Mouse (Mus musculus) stomach, adult 2 months (tissue): Measurements from ENCODE around the gene Colgalt1. TPM values are rescaled to one million over a fixed set of nuclear protein-coding genes. Genes with fewer than 3 reads are reported as not detected.

Experiments used
- polyA plus RNA-seq: library from polyadenylated mRNA; depleted of rRNA; stranded (reverse); fragments of >200 nt; gene quantifications from 2 replicates; pipeline ENCODE4 v1.2.3, GENCODE M21; 2012; rRNA removed

Colgalt1 gene
- polyA plus RNA-seq: 35.6 and 56.1 TPM in 2 replicates

DNA sequence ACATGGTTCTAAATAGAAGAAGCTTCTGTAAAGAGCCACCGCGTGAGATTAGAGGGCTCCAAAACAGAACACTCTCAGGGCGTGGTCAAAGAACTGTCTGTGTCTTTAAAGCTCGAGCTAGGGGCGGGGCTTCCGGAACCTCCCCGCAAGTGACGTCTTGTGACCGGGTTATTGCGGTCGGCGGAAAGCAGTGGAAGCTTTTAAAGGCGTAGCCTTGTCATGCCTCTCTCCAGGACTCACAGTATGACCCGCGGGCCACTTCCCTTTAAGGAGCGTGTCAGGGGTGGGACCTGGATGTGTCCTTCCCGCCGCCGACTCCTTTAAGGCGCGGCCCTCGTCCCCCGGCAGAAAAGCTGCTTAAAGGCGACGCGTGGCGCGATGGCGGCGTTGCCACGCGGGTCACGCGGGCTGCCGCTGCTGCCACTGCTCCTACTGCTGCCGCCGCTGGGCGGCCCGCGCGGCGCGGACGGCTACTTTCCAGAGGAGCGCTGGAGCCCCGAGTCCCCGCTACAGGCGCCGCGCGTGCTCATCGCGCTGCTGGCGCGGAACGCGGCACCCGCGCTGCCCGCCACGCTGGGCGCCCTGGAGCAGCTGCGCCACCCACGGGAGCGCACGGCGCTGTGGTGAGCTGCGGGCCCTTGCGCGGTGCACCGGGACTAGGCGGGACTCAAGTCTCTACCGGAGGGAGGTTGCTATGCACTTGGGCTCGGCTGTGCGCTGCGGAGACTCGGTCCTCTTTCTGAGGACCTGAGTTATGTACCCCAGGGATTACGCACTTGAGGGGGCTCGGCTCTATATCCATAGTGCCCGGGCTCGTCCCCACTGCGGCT is at the start of gene Colgalt1:
Gene Colgalt1, plus strand, starts transcription at position 177 of the 830 bp plus-strand sequence.

DNA sequence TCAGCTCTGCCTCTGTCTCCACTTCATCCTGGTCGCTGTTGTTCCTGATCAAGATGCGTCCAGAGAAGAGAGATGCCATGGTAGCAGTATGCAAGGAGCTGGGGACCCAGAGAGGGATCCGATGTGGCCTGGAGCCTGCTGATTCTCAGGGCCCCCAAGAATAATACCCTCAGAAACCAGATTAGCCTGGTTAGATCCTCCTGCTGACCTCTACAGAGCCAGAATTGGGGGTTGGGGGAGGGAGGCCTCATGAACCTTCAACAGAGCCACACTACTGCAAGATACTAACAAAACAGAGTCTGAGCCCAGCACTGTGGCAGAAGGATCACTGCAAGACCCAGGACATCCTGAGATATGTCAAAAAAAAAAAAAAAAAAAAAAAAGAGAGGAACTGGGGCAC is 44.3 kb upstream of the Colgalt1 start, which contains the start of gene Nxnl1:
Gene Nxnl1, minus strand, starts transcription at position 101 of the 400 bp plus-strand sequence.

DNA sequence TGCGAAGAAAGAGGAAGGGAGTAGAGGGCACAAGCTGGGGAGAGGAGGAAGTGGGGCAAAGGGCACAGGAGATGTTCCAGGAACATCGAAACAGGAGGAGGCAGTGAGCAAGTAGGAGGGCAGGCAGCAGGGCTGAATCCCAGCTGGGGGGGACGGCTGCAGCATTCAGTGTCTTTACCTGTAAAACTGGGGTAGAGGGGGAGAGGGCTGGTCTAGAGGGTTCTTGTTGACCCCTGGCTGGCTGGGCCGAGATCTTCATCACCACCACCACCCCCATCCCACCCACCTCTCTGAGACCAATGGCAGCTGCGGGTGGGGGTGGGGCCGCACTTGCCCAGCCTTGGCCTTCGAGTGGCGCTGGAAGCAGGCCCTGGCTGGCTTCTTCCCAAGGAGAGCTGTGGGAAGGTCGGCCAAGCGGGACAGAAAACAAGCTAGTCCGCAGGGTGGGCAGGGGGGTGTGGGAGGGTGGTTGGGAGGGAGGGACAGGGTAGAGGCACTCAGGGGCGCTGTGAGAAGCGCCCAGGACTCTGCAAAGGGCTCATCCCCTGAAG is 42.3 kb upstream of the Colgalt1 start, which contains the start of gene Slc27a1:
Gene Slc27a1, plus strand, starts transcription at position 496 of the 551 bp plus-strand sequence.

DNA sequence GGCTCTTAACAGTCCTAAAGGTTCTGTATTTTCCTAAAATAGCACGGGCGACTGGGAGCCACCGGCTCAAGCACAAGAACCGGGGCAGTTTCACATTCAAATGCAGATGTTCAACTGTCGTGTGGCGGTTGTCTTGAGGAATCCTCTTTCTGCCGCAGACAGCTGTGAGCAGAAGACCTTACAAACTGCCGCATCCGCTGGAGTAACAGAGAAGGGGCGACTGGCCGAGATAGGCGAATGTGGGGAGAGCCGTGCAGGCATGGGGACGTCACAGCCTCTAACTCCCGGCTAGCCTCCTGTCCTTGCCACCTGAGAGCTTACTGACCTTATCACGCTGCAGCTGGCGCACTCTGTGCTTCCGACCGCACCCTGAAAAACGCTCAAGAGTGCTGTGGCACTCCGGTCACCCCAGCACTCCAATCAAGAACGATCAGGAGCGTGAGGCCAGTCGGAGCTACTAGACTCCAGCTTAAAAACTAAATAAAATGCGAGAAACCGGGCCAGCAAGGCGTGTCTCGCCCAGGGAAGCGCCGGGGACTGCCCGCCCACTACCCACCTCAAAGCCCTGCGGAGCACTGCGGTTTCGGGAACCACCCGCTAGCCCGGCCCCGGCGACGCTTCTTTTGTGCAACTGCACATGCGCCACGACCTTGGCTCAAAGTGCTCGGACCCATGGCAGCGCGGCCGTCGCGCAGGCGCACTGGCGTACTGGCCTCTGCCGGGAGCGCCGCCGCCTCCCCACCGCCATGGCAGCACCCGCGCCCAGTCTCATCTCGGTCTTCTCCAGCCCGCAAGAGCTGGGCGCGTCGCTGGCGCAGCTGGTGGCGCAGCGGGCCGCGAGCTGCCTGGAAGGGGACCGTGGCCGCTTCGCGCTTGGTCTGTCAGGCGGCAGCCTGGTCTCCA is 19.1 kb upstream of the Colgalt1 start, which contains the start of gene Pgls:
Gene Pgls, plus strand, starts transcription at position 706 of the 903 bp plus-strand sequence.

DNA sequence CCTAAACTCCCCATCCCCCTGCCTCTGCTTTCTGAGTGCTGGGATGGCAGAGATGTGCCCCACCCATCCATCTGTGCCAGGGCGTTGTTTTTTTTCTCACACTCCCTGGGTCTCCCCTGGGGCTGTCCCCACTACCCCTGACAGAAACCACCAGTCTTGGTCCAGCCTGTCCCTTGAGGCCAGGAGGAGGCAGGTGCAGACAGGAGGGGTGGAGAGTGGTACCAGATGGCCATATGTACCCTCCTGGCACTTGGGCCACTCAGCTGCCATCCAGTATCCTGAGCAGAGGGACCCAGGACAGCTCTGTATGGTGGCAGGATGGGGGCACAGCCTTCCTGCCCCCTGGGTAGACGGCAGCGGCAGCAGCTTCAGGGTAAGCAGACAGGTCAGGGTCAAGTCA is 13.3 kb upstream of the Colgalt1 start, which contains the start of gene Fam129c:
Gene Fam129c, plus strand, starts transcription at position 198 of the 400 bp plus-strand sequence.

DNA sequence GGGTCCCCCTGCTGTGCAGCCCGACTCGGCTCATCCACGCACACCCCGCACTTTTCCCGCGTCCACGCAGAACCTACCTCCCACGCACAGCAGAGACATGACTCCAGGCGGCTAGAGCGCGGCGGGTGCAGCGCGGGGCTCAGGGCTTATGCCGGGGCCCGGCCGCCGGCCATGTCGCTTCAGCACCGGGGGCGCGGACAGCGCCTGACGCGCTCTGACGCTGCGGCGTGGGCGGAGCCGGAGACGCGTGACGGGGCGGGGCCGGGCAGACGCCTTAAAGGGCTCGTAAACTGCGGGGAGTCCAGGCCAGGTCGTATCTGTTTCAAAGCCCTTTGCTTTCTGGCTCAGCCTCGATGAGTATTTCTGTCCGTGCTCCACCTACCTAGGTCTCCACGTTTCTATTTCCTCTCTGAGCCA is 60.8 kb downstream of the Colgalt1 start, which contains the start of gene Unc13a:
Gene Unc13a, minus strand, starts transcription at position 209 of the 417 bp plus-strand sequence.

Other genes starting within 250 kb of the Colgalt1 start
- gene Use1, start 244.2 kb upstream of the Colgalt1 start, polyA plus RNA-seq: 31.4 and 31.5 TPM in 2 replicates
- gene Ocel1, start 239.7 kb upstream of the Colgalt1 start, polyA plus RNA-seq: 16.8 and 18.4 TPM in 2 replicates
- gene Nr2f6, start 229.0 kb upstream of the Colgalt1 start, polyA plus RNA-seq: 162 and 384 TPM in 2 replicates
- 8.7 and 12.0 TPM in 2 replicates for gene Ushbp1, start 215.2 kb upstream of the Colgalt1 start, polyA plus RNA-seq
- gene Babam1, start 214.1 kb upstream of the Colgalt1 start, polyA plus RNA-seq: 54.0 and 63.5 TPM in 2 replicates
- 5.4 and 7.1 TPM in 2 replicates for gene Ankle1, start 205.0 kb upstream of the Colgalt1 start, polyA plus RNA-seq
- gene Abhd8, start 147.3 kb upstream of the Colgalt1 start, polyA plus RNA-seq: 17.5 and 35.4 TPM in 2 replicates
- gene Mrpl34, start 146.0 kb upstream of the Colgalt1 start, polyA plus RNA-seq: 88.5 and 151 TPM in 2 replicates
- 58.8 and 59.1 TPM in 2 replicates for gene Dda1, start 141.8 kb upstream of the Colgalt1 start, polyA plus RNA-seq
- 16.2 and 28.7 TPM in 2 replicates for gene Ano8, start 125.0 kb upstream of the Colgalt1 start, polyA plus RNA-seq
- gene Gtpbp3, start 122.9 kb upstream of the Colgalt1 start, polyA plus RNA-seq: 23.1 and 27.9 TPM in 2 replicates
- 259 and 270 TPM in 2 replicates for gene Plvap, start 99.2 kb upstream of the Colgalt1 start, polyA plus RNA-seq
- 0.08 TPM in 1 of 2 replicates, not detected in the other for gene Ccdc194, start 85.3 kb upstream of the Colgalt1 start, polyA plus RNA-seq
- gene Bst2, start 73.5 kb upstream of the Colgalt1 start, polyA plus RNA-seq: 80.5 and 110 TPM in 2 replicates
- 119 and 201 TPM in 2 replicates for gene Mvb12a, start 68.1 kb upstream of the Colgalt1 start, polyA plus RNA-seq
- gene Tmem221, start 52.1 kb upstream of the Colgalt1 start, polyA plus RNA-seq: 0.63 and 1.4 TPM in 2 replicates
- gene Nxnl1, start 44.4 kb upstream of the Colgalt1 start, polyA plus RNA-seq: not detected in 2 replicates
- gene Slc27a1, start 42.1 kb upstream of the Colgalt1 start, polyA plus RNA-seq: 44.1 and 45.9 TPM in 2 replicates
- gene Pgls, start 18.8 kb upstream of the Colgalt1 start, polyA plus RNA-seq: 114 and 270 TPM in 2 replicates
- gene Fam129c, start 13.3 kb upstream of the Colgalt1 start, polyA plus RNA-seq: 0.95 and 2.5 TPM in 2 replicates
- 0.66 and 1.4 TPM in 2 replicates for gene Unc13a, start 60.8 kb downstream of the Colgalt1 start, polyA plus RNA-seq
- 9.1 and 9.5 TPM in 2 replicates for gene Jak3, start 65.3 kb downstream of the Colgalt1 start, polyA plus RNA-seq
- gene Insl3, start 78.2 kb downstream of the Colgalt1 start, polyA plus RNA-seq: 12.5 and 12.8 TPM in 2 replicates
- 89.2 and 150 TPM in 2 replicates for gene B3gnt3, start 90.8 kb downstream of the Colgalt1 start, polyA plus RNA-seq
- gene Fcho1, start 114.7 kb downstream of the Colgalt1 start, polyA plus RNA-seq: 37.7 and 57.6 TPM in 2 replicates